11 mouse cellular contexts compared by ENCODE assay signal in genomic region chr5:74052171-74052909, GRCm38 (mm10). TPM values are rescaled to one million over a fixed set of nuclear protein-coding genes. Genes with fewer than 3 reads are reported as not detected.
DNase-seq lines count a peak whose midpoint lies in the region; ATAC-seq and TF ChIP-seq lines count a peak whose summit lies in the region.
"Had no signal": no experiment of that assay in that cellular context is flagged by ENCODE, and none has a peak within 500 bp of the region (broad histone marks: within the 10 kb centered on the region; RNA-seq: fewer than 3 reads in every experiment).

No protein-coding gene starts in this region.

- H3K36me3 ChIP-seq in kidney, embryonic 14.5 days (ENCODE audit: control insufficient read depth, insufficient read depth, low read length): no peaks in the 10 kb centered on the region

- peaks cover 3% of the 10 kb centered on the region; the same call in 1 of the 2 replicates for H3K9me3 ChIP-seq in kidney, embryonic 14.5 days (ENCODE audit: control insufficient read depth, low read length)
- H3K9me3 ChIP-seq: midbrain, embryonic 10.5 days had no signal

- intact Hi-C loops in gastrocnemius, adult 2 months (cut with DNase I): no loop called here
- intact Hi-C loops in gastrocnemius, postnatal 14 days (cut with DNase I; ENCODE audit: low total_unique reads): no loop called here

- ATAC-seq in kidney, embryonic 14.5 days (ENCODE audit: low FRiP score, low TSS enrichment): peak; percentile 74

- H3K27ac ChIP-seq in gastrocnemius, adult 2 months: no peak overlapping the region
- no peak overlapping the region for H3K27ac ChIP-seq in kidney, embryonic 14.5 days (ENCODE audit: low read depth, low read length)
- H3K27ac ChIP-seq in olfactory bulb, adult 2 months (ENCODE audit: insufficient read depth, low read depth, low read length): peak overlapping the region; percentile 41
- H3K27ac ChIP-seq: midbrain, embryonic 10.5 days had no signal

- H3K9ac ChIP-seq in kidney, embryonic 14.5 days (ENCODE audit: low read depth, low read length): no peak overlapping the region

- 52% methylated on average over 15 of the region's 15 CpGs for whole genome bisulfite sequencing in kidney, embryonic 14.5 days
- WGBS in lung, adult 2 months: 74% methylated on average over 15 of the region's 15 CpGs
- 71% methylated on average over 15 of the region's 15 CpGs for WGBS in olfactory bulb, adult 2 months

- TF ChIP-seq POLR2A in lung, adult 2 months (IDR thresholded peaks at IDR 0.05; ENCODE audit: borderline replicate concordance, extremely low read depth, low read depth, low read length): no peak
- no peak for TF ChIP-seq POLR2A in olfactory bulb, adult 2 months (IDR thresholded peaks at IDR 0.05; ENCODE audit: insufficient read depth, low read depth, low read length)

- no peak overlapping the region for H3K4me2 ChIP-seq in kidney, embryonic 14.5 days (replicated peaks; ENCODE audit: low read depth, low read length)

- H3K4me1 ChIP-seq in kidney, embryonic 14.5 days (ENCODE audit: control insufficient read depth, insufficient read depth, low read length): peaks cover 14% of the 10 kb centered on the region
- peaks cover 7% of the 10 kb centered on the region for H3K4me1 ChIP-seq in lung, adult 2 months (ENCODE audit: control insufficient read depth, insufficient read depth, low read length)
- peaks cover 33% of the 10 kb centered on the region for H3K4me1 ChIP-seq in olfactory bulb, adult 2 months (ENCODE audit: control insufficient read depth, insufficient read depth, low read length)

- H3K27me3 ChIP-seq in kidney, embryonic 14.5 days (ENCODE audit: control insufficient read depth, insufficient read depth, low read length): no peaks in the 10 kb centered on the region

- DNase-seq in gastrocnemius, adult 2 months: no peak
- no peak for DNase-seq in gastrocnemius, adult 18-20 months (ENCODE audit: low spot score)
- no peak for DNase-seq in kidney, adult 9 months
- peak; percentile 38 for DNase-seq in lung, postnatal 10 days
- no peak for DNase-seq in lung, adult 2 months
- no peak for DNase-seq in gastrocnemius, postnatal 14 days
- DNase-seq: right cerebral cortex, postnatal 14 days; thymus, postnatal 4 days had no signal

- no peak for TF ChIP-seq CTCF in gastrocnemius, adult 2 months (IDR thresholded peaks at IDR 0.05)
- no peak for TF ChIP-seq CTCF in lung, adult 2 months (IDR thresholded peaks at IDR 0.05; ENCODE audit: insufficient read depth, low read length)
- no peak for TF ChIP-seq CTCF in olfactory bulb, adult 2 months (IDR thresholded peaks at IDR 0.05; ENCODE audit: insufficient read depth, low read depth, low read length)

- H3K4me3 ChIP-seq in gastrocnemius, adult 2 months: peak overlapping the region; percentile 21
- no peak overlapping the region for H3K4me3 ChIP-seq in kidney, embryonic 14.5 days (ENCODE audit: low read length)
- H3K4me3 ChIP-seq in lung, adult 2 months (replicated peaks; ENCODE audit: extremely low read depth, low read depth, low read length): no peak overlapping the region
- no peak overlapping the region for H3K4me3 ChIP-seq in olfactory bulb, adult 2 months (ENCODE audit: insufficient read depth, low read depth, low read length)
- H3K4me3 ChIP-seq: midbrain, embryonic 10.5 days had no signal

RNA-seq across cellular contexts. Expression of gene Usp46, which starts 15.9 kb away (rescaled TPM):
- 10 to 100 TPM; 12.2 to 19.1 TPM for total RNA-seq in gastrocnemius, adult 2 months (2021)
- 10 to 100 TPM; 10.4 to 16.0 TPM for total RNA-seq in gastrocnemius, adult 18-20 months (2021)
- polyA plus RNA-seq in kidney, embryonic 14.5 days (2014; fragmentation: Nextera tagmentation; extraction: Ambion mirVana): 27.6 and 34.5 TPM in 2 replicates
- polyA plus RNA-seq in lung, adult 2 months (2012; rRNA removed): 7.4 and 14.9 TPM in 2 replicates
- 164 TPM in 1 of 2 replicates, not detected in the other for polyA plus RNA-seq in olfactory bulb, adult 2 months (2012; ENCODE audit: insufficient read depth, insufficient read length, low replicate concordance, missing spikeins)
- 10 to 100 TPM; 13.4 to 14.4 TPM for total RNA-seq in gastrocnemius, postnatal 14 days (2021)
